Mouse (Mus musculus) limb, embryonic 15.5 days (tissue): ENCODE results near the gene Hoxc5. TPM values are rescaled to one million over a fixed set of nuclear protein-coding genes. Genes with fewer than 3 reads are reported as not detected.

ENCODE experiments used
- ATAC-seq: fragments of 200-750 bp; cut with Nextera tagmentation; 2 replicates; pipeline ENCODE4 v1.8.0; 2017; ENCODE audit warnings: low read depth, moderate TSS enrichment; ENCODE audit not compliant: insufficient number of reproducible peaks, low FRiP score, low TSS enrichment
- H3K27ac ChIP-seq: fragments of 300-500 bp; sonication (generic); 2 replicates; pipeline ENCODE4 v1.5.1; 2015; ENCODE audit warnings: moderate library complexity, mild to moderate bottlenecking, inconsistent platforms
- H3K27me3 ChIP-seq: fragments of 300-500 bp; sonication (generic); 2 replicates; pipeline ENCODE4 v1.6.1; 2015; ENCODE audit warnings: inconsistent platforms
- H3K36me3 ChIP-seq: fragments of 300-500 bp; sonication (generic); 2 replicates; pipeline ENCODE4 v1.6.1; 2015; ENCODE audit warnings: inconsistent platforms
- H3K4me1 ChIP-seq: fragments of 300-500 bp; sonication (generic); 2 replicates; pipeline ENCODE4 v1.6.1; 2015; ENCODE audit warnings: inconsistent platforms
- H3K4me2 ChIP-seq: fragments of 300-500 bp; sonication (generic); 2 replicates; pipeline ENCODE4 v1.6.1; 2015; ENCODE audit warnings: mild to moderate bottlenecking, inconsistent platforms
- H3K4me3 ChIP-seq: fragments of 300-500 bp; sonication (generic); 2 replicates; pipeline ENCODE4 v1.5.1; 2015; ENCODE audit warnings: mild to moderate bottlenecking, inconsistent platforms
- H3K9ac ChIP-seq: fragments of 300-500 bp; sonication (generic); 2 replicates; pipeline ENCODE4 v1.6.1; 2015; ENCODE audit warnings: inconsistent platforms
- H3K9me3 ChIP-seq: fragments of 300-500 bp; sonication (generic); 2 replicates; pipeline ENCODE4 v1.6.1; 2016; ENCODE audit warnings: inconsistent platforms
- WGBS: fragments of 180-500 bp; shearing (Covaris S2); methylation state at CpG from one replicate; pipeline ENCODE4 v1.1.7; 2015; 5-methylcytosine and 5-hydroxymethylcytosine counted together
- polyA plus RNA-seq: library from polyadenylated mRNA; unstranded; fragments of >200 nt; fragmentation: Nextera tagmentation; extraction: Ambion mirVana; gene quantifications from 2 replicates; pipeline ENCODE4 v1.2.1, GENCODE M21; 2015

Hoxc5 gene
- polyA plus RNA-seq, 1 experiment from 2014 or later, result 2.3 TPM

DNA sequence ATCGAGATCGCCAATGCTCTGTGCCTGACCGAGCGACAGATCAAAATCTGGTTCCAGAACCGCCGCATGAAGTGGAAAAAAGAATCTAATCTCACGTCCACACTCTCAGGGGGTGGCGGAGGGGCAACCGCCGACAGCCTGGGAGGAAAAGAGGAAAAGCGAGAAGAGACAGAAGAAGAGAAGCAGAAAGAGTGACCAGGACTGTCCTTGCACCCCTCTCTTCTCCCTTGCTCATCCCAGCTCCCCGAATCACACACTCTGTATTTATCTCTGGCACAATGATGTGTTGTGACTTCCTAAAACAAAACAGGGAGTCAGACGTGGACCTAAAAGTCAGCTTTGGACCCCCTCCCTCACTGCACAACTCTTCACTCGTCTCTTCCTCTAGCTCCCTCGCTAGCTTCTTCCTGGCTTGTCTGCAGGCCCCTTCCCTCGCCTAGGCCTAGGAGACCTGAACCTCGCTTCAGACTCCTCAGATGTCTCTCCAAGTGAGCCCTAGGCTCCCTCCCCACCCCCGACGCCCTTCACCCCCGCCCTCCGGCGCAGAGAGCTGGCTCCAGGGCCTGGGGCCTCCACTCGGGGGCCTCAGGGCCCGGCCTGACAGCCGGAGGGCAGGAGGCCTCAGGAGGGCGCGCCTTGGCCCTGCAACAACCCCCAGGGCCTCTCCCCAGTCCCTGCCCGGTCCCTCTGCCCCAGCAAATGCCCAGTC, 43.8 kb downstream of the Hoxc5 start:
- H3K9ac ChIP-seq, result no peak overlapping the region
- peaks cover 96% of the 10 kb centered on the region for H3K27me3 ChIP-seq
- no peak for ATAC-seq
- no peaks in the 10 kb centered on the region for H3K36me3 ChIP-seq
- H3K27ac ChIP-seq, result no peak overlapping the region
- peak overlapping the region; percentile 35; the same call in 1 of the 2 replicates for H3K4me2 ChIP-seq
- H3K4me1 ChIP-seq, result peaks cover 52% of the 10 kb centered on the region
- WGBS, result 22% methylated on average over 28 of the region's 28 CpGs
- no peaks in the 10 kb centered on the region for H3K9me3 ChIP-seq
- peak overlapping the region; percentile 21; the same call in 1 of the 2 replicates for H3K4me3 ChIP-seq

- Histone ChIP-seq H3K4me3 (no peak overlapping the region), H3K36me3 (no peaks in the 10 kb centered on the region), H3K4me2 (no peak overlapping the region), H3K27ac (no peak overlapping the region), H3K27me3 (peaks cover 96% of the 10 kb centered on the region), H3K9me3 (no peaks in the 10 kb centered on the region), H3K9ac (no peak overlapping the region), H3K4me1 (peaks cover 53% of the 10 kb centered on the region)
- no peak for ATAC-seq
- WGBS, result 25% methylated on average over 26 of the region's 26 CpGs
Observed at GRCm38 (mm10) chr15:103011928-103012486, 44.8 kb downstream of the Hoxc5 start.

DNA sequence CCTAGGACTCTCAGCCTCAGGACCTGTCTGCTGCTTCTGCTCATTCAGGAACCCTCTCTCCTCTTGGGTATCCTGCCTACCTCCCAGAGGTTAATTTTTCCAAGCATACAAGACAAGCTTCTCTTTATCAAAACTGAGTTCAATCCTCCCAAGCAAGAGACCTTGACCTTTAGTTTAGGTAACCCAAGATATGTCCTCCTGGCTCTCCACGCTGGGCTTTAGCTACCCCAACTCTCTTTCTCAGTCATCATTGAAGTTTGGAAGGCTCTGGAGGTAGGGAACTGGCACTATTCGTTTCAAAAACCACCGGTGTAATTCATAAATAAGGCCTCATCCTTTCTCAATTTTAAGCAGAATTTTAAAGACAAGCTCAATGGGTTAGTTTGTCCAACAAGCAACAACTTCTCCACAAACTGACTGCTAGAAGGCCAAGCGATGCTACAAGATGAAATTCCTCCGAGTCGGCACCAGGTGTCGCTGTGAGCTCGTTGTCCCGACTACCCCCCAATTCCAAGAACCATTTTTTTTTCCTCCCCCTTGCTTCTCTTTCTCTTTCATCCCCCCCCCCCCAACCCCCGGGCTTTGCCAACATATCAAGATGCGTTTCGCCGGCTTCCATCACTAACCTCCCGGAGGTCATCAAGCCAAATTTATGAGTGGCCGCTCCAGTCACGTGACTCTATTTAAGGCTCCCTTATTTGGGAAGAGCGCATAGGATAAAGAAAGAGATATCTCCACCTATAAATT, 46.2 kb downstream of the Hoxc5 start:
- ATAC-seq, result no peak
- Histone ChIP-seq H3K9ac (no peak overlapping the region), H3K4me2 (peak overlapping the region; percentile 69), H3K9me3 (no peaks in the 10 kb centered on the region), H3K27me3 (peaks cover 97% of the 10 kb centered on the region), H3K4me3 (peak overlapping the region; percentile 36), H3K27ac (no peak overlapping the region), H3K36me3 (no peaks in the 10 kb centered on the region), H3K4me1 (peaks cover 50% of the 10 kb centered on the region)
- 5% methylated on average over 17 of the region's 17 CpGs for WGBS

DNA sequence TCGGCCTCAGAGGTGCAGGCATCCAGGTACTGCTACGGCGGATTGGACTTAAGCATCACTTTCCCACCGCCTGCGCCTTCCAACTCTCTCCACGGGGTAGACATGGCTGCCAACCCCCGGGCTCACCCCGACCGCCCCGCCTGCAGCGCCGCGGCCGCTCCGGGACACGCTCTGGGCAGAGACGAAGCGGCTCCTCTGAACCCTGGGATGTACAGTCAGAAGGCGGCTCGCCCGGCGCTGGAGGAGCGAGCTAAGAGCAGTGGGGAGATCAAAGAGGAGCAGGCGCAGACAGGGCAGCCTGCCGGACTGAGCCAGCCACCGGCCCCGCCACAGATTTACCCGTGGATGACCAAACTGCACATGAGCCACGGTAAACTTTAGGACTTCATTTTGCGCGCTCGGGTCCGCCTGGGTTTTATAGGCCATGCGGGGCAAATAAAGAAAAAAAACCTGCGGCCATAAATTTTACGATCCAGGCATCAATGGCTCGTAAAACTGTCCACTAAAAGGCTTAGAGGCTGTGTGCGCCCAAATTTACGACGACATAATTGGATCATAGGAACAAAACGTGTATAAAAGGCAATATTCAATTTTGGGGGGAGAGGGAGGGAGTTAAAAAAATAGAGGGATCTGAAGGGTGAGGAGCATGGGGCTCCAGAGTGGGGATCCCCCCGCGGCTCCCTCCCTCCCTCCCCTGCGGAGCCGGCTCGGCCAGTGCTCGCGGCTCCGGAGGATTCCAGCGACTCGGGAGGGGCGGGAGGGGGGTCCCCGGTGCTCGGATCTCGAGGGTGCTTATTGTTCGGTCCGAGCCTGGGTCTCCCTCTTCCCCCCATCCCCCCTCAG, 47.1 kb downstream of the Hoxc5 start:
- Histone ChIP-seq H3K9me3 (no peaks in the 10 kb centered on the region), H3K4me3 (peak overlapping the region; percentile 36), H3K27me3 (peaks cover 97% of the 10 kb centered on the region), H3K9ac (no peak overlapping the region), H3K36me3 (no peaks in the 10 kb centered on the region), H3K4me1 (peaks cover 49% of the 10 kb centered on the region), H3K27ac (peak overlapping the region; percentile 47), H3K4me2 (peak overlapping the region; percentile 69)
- ATAC-seq, result peak; percentile 50
- under 1% methylated on average over 48 of the region's 57 CpGs for WGBS

DNA sequence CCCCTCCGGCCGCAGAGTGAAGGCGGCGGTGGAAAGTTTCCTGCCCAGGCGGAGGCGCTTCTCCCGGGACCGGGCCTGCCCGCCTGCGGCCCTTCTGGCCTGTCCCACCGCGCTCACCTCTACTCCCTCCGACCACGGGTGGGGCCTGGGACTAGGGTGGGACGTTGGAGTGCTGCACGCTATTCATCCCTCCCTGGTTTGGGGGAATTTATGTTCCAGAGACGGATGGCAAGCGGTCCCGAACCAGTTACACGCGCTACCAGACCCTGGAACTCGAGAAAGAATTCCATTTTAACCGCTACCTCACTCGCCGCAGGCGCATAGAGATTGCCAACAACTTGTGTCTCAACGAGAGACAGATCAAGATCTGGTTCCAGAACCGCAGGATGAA, 47.8 kb downstream of the Hoxc5 start:
- Histone ChIP-seq H3K36me3 (no peaks in the 10 kb centered on the region), H3K4me2 (peak overlapping the region; percentile 69), H3K9me3 (no peaks in the 10 kb centered on the region), H3K27ac (peak overlapping the region; percentile 14), H3K4me3 (peak overlapping the region; percentile 36), H3K27me3 (peaks cover 97% of the 10 kb centered on the region), H3K4me1 (peaks cover 43% of the 10 kb centered on the region), H3K9ac (no peak overlapping the region)
- no peak for ATAC-seq
- 4% methylated on average over 26 of the region's 28 CpGs for WGBS

DNA sequence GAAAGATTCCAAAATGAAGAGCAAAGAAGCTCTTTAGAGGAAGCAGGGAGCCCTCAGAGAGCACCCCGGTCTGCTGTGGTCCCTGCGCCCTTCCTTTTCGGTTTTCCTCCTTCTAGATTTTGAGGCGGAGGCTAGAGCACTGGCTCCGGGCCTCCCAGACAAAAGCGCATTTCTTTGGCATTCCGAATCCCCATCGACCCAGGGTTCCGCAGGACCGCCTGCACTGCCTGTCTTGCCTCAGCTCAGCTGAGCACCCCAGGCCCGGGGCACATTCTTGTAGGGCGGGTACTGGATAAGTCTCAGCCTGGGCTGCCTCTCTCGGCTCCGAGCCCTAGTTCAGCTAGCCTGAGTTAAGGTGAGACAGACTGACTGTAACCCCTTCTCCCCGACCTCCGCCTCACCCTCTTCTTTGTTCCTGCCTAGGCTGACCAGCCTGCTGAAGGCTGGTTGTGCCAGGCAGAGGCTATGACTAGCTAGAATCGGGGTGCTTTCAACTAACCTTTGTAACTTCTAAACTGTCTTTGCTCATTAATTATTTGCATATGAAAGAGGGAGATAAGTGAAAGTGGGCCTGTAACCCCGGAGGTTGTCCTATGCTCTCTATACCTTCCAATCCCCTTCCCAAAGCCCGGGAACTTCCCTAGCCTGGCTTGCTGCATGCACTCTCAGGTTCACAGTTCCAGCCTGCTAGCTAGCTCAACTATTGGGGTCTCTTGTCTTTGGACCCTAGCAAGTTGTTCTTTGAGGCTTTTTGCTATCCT, 48.3 kb downstream of the Hoxc5 start:
- no peak overlapping the region for H3K27ac ChIP-seq
- H3K4me2 ChIP-seq, result peak overlapping the region; percentile 69; the same call in 1 of the 2 replicates
- H3K36me3 ChIP-seq, result no peaks in the 10 kb centered on the region
- peaks cover 37% of the 10 kb centered on the region for H3K4me1 ChIP-seq
- peaks cover 97% of the 10 kb centered on the region for H3K27me3 ChIP-seq
- no peak overlapping the region for H3K4me3 ChIP-seq
- no peak for ATAC-seq
- no peak overlapping the region for H3K9ac ChIP-seq
- H3K9me3 ChIP-seq, result no peaks in the 10 kb centered on the region
- 13% methylated on average over 19 of the region's 19 CpGs for WGBS

DNA sequence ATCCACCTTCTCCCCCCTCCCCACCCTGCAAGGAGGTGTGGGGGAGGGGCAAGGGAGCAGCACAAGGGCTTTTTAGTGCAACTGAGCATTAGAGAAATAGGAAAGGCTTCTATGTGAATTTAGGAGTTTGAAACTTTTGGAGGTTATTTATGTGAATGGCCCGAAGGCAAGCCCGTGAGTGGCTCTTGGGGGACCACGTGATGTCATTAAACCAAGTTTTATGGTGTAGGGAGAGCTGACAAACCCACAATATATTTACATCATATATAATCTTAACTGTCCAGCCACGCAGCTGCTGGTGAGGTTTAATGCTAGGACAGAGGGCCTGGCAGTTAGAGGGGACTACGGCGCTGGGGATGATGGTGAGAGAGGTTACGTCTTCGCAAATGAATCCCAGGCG, 51.4 kb downstream of the Hoxc5 start, which contains the start of gene Hoxc4:
Hoxc4 (plus strand) TSS at position 299 of the 400 bp plus-strand sequence.
- H3K4me2 ChIP-seq, result no peak within 1 kb of the TSS
- H3K4me1 ChIP-seq, result peaks cover 22% of the 10 kb centered on the region
- no peak within 1 kb of the TSS for H3K9ac ChIP-seq
- WGBS, result 24% methylated on average over 9 of the region's 9 CpGs
- no peaks in the 10 kb centered on the region for H3K9me3 ChIP-seq
- no peak within 1 kb of the TSS for H3K4me3 ChIP-seq
- ATAC-seq, result no peak
- H3K27me3 ChIP-seq, result peaks cover 97% of the 10 kb centered on the region
- H3K36me3 ChIP-seq, result no peaks in the 10 kb centered on the region
- no peak within 1 kb of the TSS for H3K27ac ChIP-seq

DNA sequence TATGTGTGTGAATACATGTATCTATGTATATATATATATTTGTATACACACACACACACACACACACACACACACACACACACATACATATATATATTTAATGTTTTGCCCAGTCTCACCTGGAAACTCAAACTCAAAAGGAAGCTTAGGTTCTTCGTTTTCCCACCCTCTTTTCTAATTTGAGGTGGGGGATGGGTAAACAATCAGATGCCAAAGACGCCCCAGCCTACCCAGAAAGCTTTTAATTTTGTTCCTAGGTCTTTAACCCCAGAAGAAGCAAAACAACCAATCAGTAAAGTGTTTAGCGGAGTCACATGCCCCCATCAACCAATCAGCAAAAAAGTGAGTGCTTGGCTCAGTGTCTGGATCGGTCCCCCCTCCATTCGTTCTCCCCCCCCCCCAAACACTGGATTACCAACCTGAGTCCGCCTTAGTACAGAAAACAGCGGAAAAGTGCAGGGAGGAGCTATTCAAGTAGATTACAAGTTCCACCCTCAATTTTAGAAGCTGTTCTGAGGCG, 53.7 kb downstream of the Hoxc5 start:
- Histone ChIP-seq H3K9me3 (no peaks in the 10 kb centered on the region), H3K36me3 (no peaks in the 10 kb centered on the region), H3K9ac (no peak overlapping the region), H3K27me3 (peaks cover 97% of the 10 kb centered on the region), H3K4me3 (no peak overlapping the region), H3K4me2 (no peak overlapping the region), H3K27ac (no peak overlapping the region), H3K4me1 (0 out of 2 replicates have a peak, but pooled peaks cover under 1% of the 10 kb centered on the region)
- 12% methylated on average over 8 of the region's 8 CpGs for WGBS
- no peak for ATAC-seq

DNA sequence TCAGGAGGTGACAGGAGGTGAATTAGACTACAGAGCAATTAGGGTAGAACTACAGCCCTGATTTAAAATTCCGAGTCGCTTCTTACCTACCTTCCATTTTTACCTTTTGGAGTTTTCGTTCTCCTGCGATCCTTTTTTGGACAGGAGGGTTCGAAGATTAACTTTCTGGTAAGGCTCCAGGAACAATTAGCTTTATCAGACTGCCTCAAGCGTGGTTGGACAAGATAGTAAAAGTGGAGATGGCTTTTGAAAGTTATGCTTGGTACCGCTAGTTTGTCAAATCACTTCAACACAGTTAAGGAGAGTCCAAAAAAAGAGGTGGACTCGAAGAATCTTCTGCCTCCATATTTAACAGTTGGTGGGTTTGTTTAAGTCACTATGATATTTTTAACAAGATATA, 54.3 kb downstream of the Hoxc5 start:
- peaks cover 97% of the 10 kb centered on the region for H3K27me3 ChIP-seq
- H3K4me1 ChIP-seq, result no peaks in the 10 kb centered on the region
- no peaks in the 10 kb centered on the region for H3K36me3 ChIP-seq
- H3K27ac ChIP-seq, result no peak overlapping the region
- H3K4me2 ChIP-seq, result no peak overlapping the region
- no peak for ATAC-seq
- H3K9me3 ChIP-seq, result no peaks in the 10 kb centered on the region
- 22% methylated on average over 8 of the region's 8 CpGs for WGBS
- H3K9ac ChIP-seq, result no peak overlapping the region
- no peak overlapping the region for H3K4me3 ChIP-seq

GRCm38 (mm10) chr15:103024131-103024530, 56.9 kb downstream of the Hoxc5 start:
- Histone ChIP-seq H3K36me3 (no peaks in the 10 kb centered on the region), H3K9ac (no peak overlapping the region), H3K4me3 (no peak overlapping the region), H3K4me1 (peaks cover 10% of the 10 kb centered on the region; the same call in 1 of the 2 replicates), H3K27ac (no peak overlapping the region), H3K9me3 (no peaks in the 10 kb centered on the region), H3K4me2 (no peak overlapping the region), H3K27me3 (peaks cover 97% of the 10 kb centered on the region)
- 14% methylated on average over 2 of the region's 2 CpGs for WGBS
- ATAC-seq, result no peak
